Comparison of ENCODE assay signal across 17 mouse cellular contexts in genomic region chr10:90983046-90983445, GRCm38 (mm10).
A peak's percentile ranks its signal among the peaks of the same experiment; 100 is the strongest.
DNase-seq lines count a peak whose midpoint lies in the region; ATAC-seq and TF ChIP-seq lines count a peak whose summit lies in the region.
"Had no signal": no experiment of that assay in that cellular context is flagged by ENCODE, and none has a peak within 500 bp of the region (broad histone marks: within the 10 kb centered on the region; RNA-seq: fewer than 3 reads in every experiment).

No protein-coding gene starts in this region.

- no peaks in the 10 kb centered on the region for H3K79me2 ChIP-seq in liver, adult 2 months (ENCODE audit: control insufficient read depth, insufficient read depth, low read length)

- no peak for TF ChIP-seq POLR2A in liver, adult 2 months (IDR thresholded peaks at IDR 0.05; ENCODE audit: extremely low read depth, insufficient read depth, low read length)

- H3K27ac ChIP-seq in forebrain, embryonic 16.5 days (ENCODE audit: low read length) = no peak overlapping the region
- H3K27ac ChIP-seq in forebrain, embryonic 11.5 days (ENCODE audit: low read depth, low read length) = no peak overlapping the region
- H3K27ac ChIP-seq in liver, adult 2 months (replicated peaks; ENCODE audit: insufficient read depth, low read depth, low read length) = no peak overlapping the region
- H3K27ac ChIP-seq in liver, embryonic 12.5 days = no peak overlapping the region
- no peak overlapping the region for H3K27ac ChIP-seq in embryonic facial prominence, embryonic 15.5 days (replicated peaks)
- H3K27ac ChIP-seq: neural tube, embryonic 12.5 days; stomach, postnatal 0 days had no signal

- no peak overlapping the region for H3K9ac ChIP-seq in forebrain, embryonic 16.5 days (replicated peaks; ENCODE audit: low read depth, low read length)
- no peak overlapping the region for H3K9ac ChIP-seq in forebrain, embryonic 11.5 days (ENCODE audit: low read length)
- H3K9ac ChIP-seq in liver, adult 2 months (ENCODE audit: low read depth, low read length) = no peak overlapping the region
- H3K9ac ChIP-seq in liver, embryonic 12.5 days = no peak overlapping the region
- no peak overlapping the region for H3K9ac ChIP-seq in embryonic facial prominence, embryonic 15.5 days
- H3K9ac ChIP-seq: neural tube, embryonic 12.5 days had no signal

- no peaks in the 10 kb centered on the region for H3K27me3 ChIP-seq in forebrain, embryonic 16.5 days (replicated peaks; ENCODE audit: control insufficient read depth, insufficient read depth, low read length)
- H3K27me3 ChIP-seq in forebrain, embryonic 11.5 days (ENCODE audit: control insufficient read depth, insufficient read depth, low read length) = no peaks in the 10 kb centered on the region
- H3K27me3 ChIP-seq in liver, adult 2 months (ENCODE audit: control insufficient read depth, insufficient read depth, low read length) = no peaks in the 10 kb centered on the region
- H3K27me3 ChIP-seq in liver, embryonic 12.5 days (replicated peaks) = no peaks in the 10 kb centered on the region
- H3K27me3 ChIP-seq in embryonic facial prominence, embryonic 15.5 days = no peaks in the 10 kb centered on the region
- H3K27me3 ChIP-seq: neural tube, embryonic 12.5 days had no signal

- H3K36me3 ChIP-seq in forebrain, embryonic 16.5 days (ENCODE audit: control insufficient read depth, insufficient read depth) = no peaks in the 10 kb centered on the region
- no peaks in the 10 kb centered on the region for H3K36me3 ChIP-seq in forebrain, embryonic 11.5 days (ENCODE audit: control insufficient read depth, insufficient read depth, low read length)
- H3K36me3 ChIP-seq in liver, adult 2 months (ENCODE audit: control insufficient read depth, insufficient read depth, low read length) = no peaks in the 10 kb centered on the region; the same call in 1 of the 2 replicates
- H3K36me3 ChIP-seq in liver, embryonic 12.5 days = no peaks in the 10 kb centered on the region
- no peaks in the 10 kb centered on the region for H3K36me3 ChIP-seq in embryonic facial prominence, embryonic 15.5 days
- H3K36me3 ChIP-seq: neural tube, embryonic 12.5 days had no signal

- no peak overlapping the region for H3K4me2 ChIP-seq in forebrain, embryonic 16.5 days (ENCODE audit: low read length)
- no peak overlapping the region for H3K4me2 ChIP-seq in forebrain, embryonic 11.5 days (ENCODE audit: low read depth, low read length, severe bottlenecking)
- no peak overlapping the region for H3K4me2 ChIP-seq in liver, embryonic 12.5 days
- no peak overlapping the region for H3K4me2 ChIP-seq in embryonic facial prominence, embryonic 15.5 days (replicated peaks)
- H3K4me2 ChIP-seq: neural tube, embryonic 12.5 days had no signal

- no peaks in the 10 kb centered on the region for H3K9me3 ChIP-seq in forebrain, embryonic 16.5 days (ENCODE audit: control insufficient read depth, low read length)
- H3K9me3 ChIP-seq in forebrain, embryonic 11.5 days (ENCODE audit: control insufficient read depth, low read length) = no peaks in the 10 kb centered on the region
- H3K9me3 ChIP-seq in liver, embryonic 12.5 days (replicated peaks) = no peaks in the 10 kb centered on the region
- no peaks in the 10 kb centered on the region for H3K9me3 ChIP-seq in embryonic facial prominence, embryonic 15.5 days (replicated peaks)
- H3K9me3 ChIP-seq: neural tube, embryonic 12.5 days had no signal

- no peak for DNase-seq in forebrain, embryonic 11.5 days (ENCODE audit: low spot score)
- DNase-seq in liver, adult 2 months (ENCODE audit: extremely low read depth, low read depth, low spot score) = peak; percentile 26
- DNase-seq in MN1 (ENCODE audit: low spot score) = peak; percentile 18
- DNase-seq in ovary, postnatal 10 days (ENCODE audit: low spot score) = no peak
- DNase-seq in natural killer cell, adult 2 months (ENCODE audit: low spot score in 2 of 2) = no peak
- DNase-seq: heart, postnatal 4 days; kidney, postnatal 4 days; layer of hippocampus, postnatal 36 days; lung, postnatal 10 days; midbrain, embryonic 14.5 days; thymus, postnatal 25 days had no signal

- H3K4me1 ChIP-seq in forebrain, embryonic 16.5 days (replicated peaks; ENCODE audit: control insufficient read depth, insufficient read depth, low read length) = no peaks in the 10 kb centered on the region
- H3K4me1 ChIP-seq in forebrain, embryonic 11.5 days (replicated peaks; ENCODE audit: control insufficient read depth, insufficient read depth, low read length) = no peaks in the 10 kb centered on the region
- no peaks in the 10 kb centered on the region for H3K4me1 ChIP-seq in liver, adult 2 months (ENCODE audit: control insufficient read depth, insufficient read depth, low read length)
- no peaks in the 10 kb centered on the region for H3K4me1 ChIP-seq in liver, embryonic 12.5 days
- 0 out of 2 replicates have a peak, but pooled peaks cover 7% of the 10 kb centered on the region for H3K4me1 ChIP-seq in embryonic facial prominence, embryonic 15.5 days
- H3K4me1 ChIP-seq: neural tube, embryonic 12.5 days had no signal

- H3K4me3 ChIP-seq in forebrain, embryonic 16.5 days (replicated peaks; ENCODE audit: low read length) = no peak overlapping the region
- H3K4me3 ChIP-seq in forebrain, embryonic 11.5 days (ENCODE audit: low read depth, low read length) = no peak overlapping the region
- no peak overlapping the region for H3K4me3 ChIP-seq in liver, adult 2 months (ENCODE audit: insufficient read depth, low read depth, low read length)
- no peak overlapping the region for H3K4me3 ChIP-seq in liver, embryonic 12.5 days
- no peak overlapping the region for H3K4me3 ChIP-seq in embryonic facial prominence, embryonic 15.5 days (replicated peaks)
- H3K4me3 ChIP-seq: neural tube, embryonic 12.5 days had no signal

- 70% methylated on average over 8 of the region's 8 CpGs for WGBS in forebrain, embryonic 16.5 days
- 90% methylated on average over 8 of the region's 8 CpGs for WGBS in forebrain, embryonic 11.5 days
- 69% methylated on average over 8 of the region's 8 CpGs for WGBS in liver, adult 2 months
- 77% methylated on average over 8 of the region's 8 CpGs for WGBS in liver, embryonic 12.5 days (ENCODE audit: insufficient replicate concordance)
- WGBS in embryonic facial prominence, embryonic 15.5 days = 47% methylated on average over 8 of the region's 8 CpGs

- peak; percentile 33; the same call in 1 of the 2 replicates for ATAC-seq in forebrain, embryonic 16.5 days
- ATAC-seq in forebrain, embryonic 11.5 days (replicated peaks; ENCODE audit: low FRiP score) = no peak
- no peak for ATAC-seq in liver, embryonic 12.5 days
- ATAC-seq in embryonic facial prominence, embryonic 15.5 days (ENCODE audit: insufficient number of reproducible peaks, low FRiP score, low TSS enrichment, low read depth) = 0 out of 2 replicates have a peak, but pooled peaks have one; percentile 29
- ATAC-seq: intestine, postnatal 0 days had no signal

- TF ChIP-seq CTCF in liver, adult 2 months (IDR thresholded peaks at IDR 0.05; ENCODE audit: low read depth, low read length) = no peak

Comparison
In these comparisons a context has a peak if more than half of its experiments do, and no peak if none do; other contexts are left out.
1. ATAC-seq: peak in forebrain, embryonic 16.5 days (single experiment) and embryonic facial prominence, embryonic 15.5 days (single experiment); none in forebrain, embryonic 11.5 days (single experiment) and liver, embryonic 12.5 days (single experiment).
2. DNase-seq: peak in liver, adult 2 months (single experiment) and MN1 (single experiment); none in forebrain, embryonic 11.5 days (single experiment), ovary, postnatal 10 days (single experiment) and natural killer cell, adult 2 months (0 of 2).